Mouse (Mus musculus) intestine, embryonic 16.5 days (tissue): ENCODE measurements around the gene Synm. TPM values are rescaled to one million over a fixed set of nuclear protein-coding genes. Genes with fewer than 3 reads are reported as not detected.

Source experiments
- ATAC-seq: fragments of 200-750 bp; cut with Nextera tagmentation; 2 replicates; pipeline ENCODE4 v1.8.0; 2017; ENCODE audit warnings: moderate TSS enrichment, moderate library complexity
- H3K27ac ChIP-seq: fragments of 300-500 bp; sonication (generic); 2 replicates; pipeline ENCODE4 v1.5.1; 2014; ENCODE audit warnings: mild to moderate bottlenecking, low read length
- H3K27me3 ChIP-seq: fragments of 300-500 bp; sonication (generic); replicated peaks from 2 replicates; pipeline ENCODE4 v1.6.1; 2014; ENCODE audit warnings: low read length, control low read depth, mixed read lengths; ENCODE audit not compliant: control insufficient read depth, insufficient read depth
- H3K36me3 ChIP-seq: fragments of 300-500 bp; sonication (generic); 2 replicates; pipeline ENCODE4 v1.6.1; 2014; ENCODE audit warnings: low read length, control low read depth; ENCODE audit not compliant: control insufficient read depth, insufficient read depth
- H3K4me1 ChIP-seq: fragments of 300-500 bp; sonication (generic); 2 replicates; pipeline ENCODE4 v1.6.1; 2014; ENCODE audit warnings: low read length, control low read depth, mixed read lengths; ENCODE audit not compliant: control insufficient read depth, insufficient read depth
- H3K4me2 ChIP-seq: fragments of 300-500 bp; sonication (generic); 2 replicates; pipeline ENCODE4 v1.6.1; 2014; ENCODE audit warnings: low read depth, low read length, control low read depth
- H3K4me3 ChIP-seq: fragments of 300-500 bp; sonication (generic); 2 replicates; pipeline ENCODE4 v1.5.1; 2014; ENCODE audit warnings: mild to moderate bottlenecking, low read length
- H3K9ac ChIP-seq: fragments of 300-500 bp; sonication (generic); 2 replicates; pipeline ENCODE4 v1.6.1; 2014; ENCODE audit warnings: low read depth, low read length
- H3K9me3 ChIP-seq: fragments of 300-500 bp; sonication (generic); 2 replicates; pipeline ENCODE4 v1.6.1; 2016; ENCODE audit warnings: low read length, control low read depth; ENCODE audit not compliant: control insufficient read depth
- WGBS: fragments of 180-500 bp; shearing (Covaris S2); extraction: QIAGEN DNeasy Blood & Tissue Kit; methylation state at CpG from one replicate; pipeline ENCODE4 v1.1.7; 2014; 5-methylcytosine and 5-hydroxymethylcytosine counted together
- polyA plus RNA-seq: library from polyadenylated mRNA; unstranded; fragments of >200 nt; fragmentation: Nextera tagmentation; extraction: Ambion mirVana; gene quantifications from 2 replicates; pipeline ENCODE4 v1.2.1, GENCODE M21; 2015

The Synm gene
- 4.5 and 6.0 TPM in 2 replicates for polyA plus RNA-seq

DNA sequence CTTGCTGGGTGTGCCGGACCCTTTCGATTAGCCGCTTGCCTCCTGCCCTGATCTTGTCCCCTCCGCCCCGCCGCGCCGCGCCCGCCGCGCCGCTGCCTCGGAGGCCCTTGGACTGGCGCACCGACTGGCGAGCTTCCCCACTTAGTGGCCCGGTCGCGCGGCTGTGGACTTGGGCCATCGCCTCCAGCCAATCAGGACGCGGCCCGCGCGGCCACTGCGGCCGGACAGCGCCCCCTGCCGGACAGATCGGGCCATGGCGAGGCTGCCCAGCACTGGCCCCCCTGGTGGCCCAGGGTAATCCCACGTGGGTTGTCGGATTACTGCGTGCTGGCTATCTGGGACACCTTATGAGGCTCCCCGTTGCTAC lies at the start of gene Synm:
Gene Synm (minus strand): TSS at position 114 of the 367 bp plus-strand sequence.
- no peaks in the 10 kb centered on the region for H3K36me3 ChIP-seq
- H3K4me2 ChIP-seq, result peak within 1 kb of the TSS; percentile 100
- peak within 1 kb of the TSS; percentile 57 for H3K27ac ChIP-seq
- H3K27me3 ChIP-seq, result peaks cover 11% of the 10 kb centered on the region
- H3K9ac ChIP-seq, result peak within 1 kb of the TSS; percentile 67
- H3K4me3 ChIP-seq, result peak within 1 kb of the TSS; percentile 64
- under 1% methylated on average over 37 of the region's 37 CpGs for WGBS
- H3K9me3 ChIP-seq, result no peaks in the 10 kb centered on the region
- H3K4me1 ChIP-seq, result peaks cover 10% of the 10 kb centered on the region
- peak; percentile 93 for ATAC-seq

DNA sequence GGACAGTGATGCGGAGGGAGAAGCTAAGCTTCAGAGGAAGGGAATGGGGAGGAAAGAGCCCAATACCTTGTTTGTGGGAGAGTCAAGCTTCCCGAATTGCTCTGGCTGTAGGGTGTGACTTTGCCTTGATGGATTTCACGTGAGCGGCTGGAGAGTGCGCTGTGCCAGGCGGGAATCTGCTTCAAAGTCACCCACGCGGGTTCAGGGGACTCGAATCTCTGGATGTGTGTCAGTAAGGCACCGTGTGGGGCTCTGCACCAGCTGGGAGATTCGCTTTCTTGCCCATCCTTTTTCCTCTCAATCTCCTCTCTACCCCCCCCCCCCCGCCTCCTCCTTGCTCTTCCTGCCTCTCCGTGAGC lies 44.3 kb upstream of the Synm start:
- WGBS, result 11% methylated on average over 13 of the region's 13 CpGs
- H3K9ac ChIP-seq, result peak overlapping the region; percentile 62
- ATAC-seq, result no peak

GRCm38 (mm10) chr7:67803015-67803856 lies 43.7 kb upstream of the Synm start:
- Histone ChIP-seq H3K27me3 (no peaks in the 10 kb centered on the region), H3K27ac (no peak overlapping the region), H3K4me2 (peak overlapping the region; percentile 70), H3K9me3 (no peaks in the 10 kb centered on the region), H3K36me3 (no peaks in the 10 kb centered on the region), H3K4me3 (peak overlapping the region; percentile 43), H3K9ac (peak overlapping the region; percentile 62), H3K4me1 (peaks cover 4% of the 10 kb centered on the region; the same call in 1 of the 2 replicates)
- ATAC-seq, result peak; percentile 88
- 14% methylated on average over 28 of the region's 28 CpGs for WGBS

More for the DNA sequence above, 44.3 kb upstream of the Synm start:
- no peak overlapping the region for H3K27ac ChIP-seq
- H3K27me3 ChIP-seq, result no peaks in the 10 kb centered on the region
- H3K4me2 ChIP-seq, result peak overlapping the region; percentile 70
- peak overlapping the region; percentile 43 for H3K4me3 ChIP-seq
- H3K4me1 ChIP-seq, result peaks cover 4% of the 10 kb centered on the region; the same call in 1 of the 2 replicates
- H3K36me3 ChIP-seq, result no peaks in the 10 kb centered on the region
- no peaks in the 10 kb centered on the region for H3K9me3 ChIP-seq

DNA sequence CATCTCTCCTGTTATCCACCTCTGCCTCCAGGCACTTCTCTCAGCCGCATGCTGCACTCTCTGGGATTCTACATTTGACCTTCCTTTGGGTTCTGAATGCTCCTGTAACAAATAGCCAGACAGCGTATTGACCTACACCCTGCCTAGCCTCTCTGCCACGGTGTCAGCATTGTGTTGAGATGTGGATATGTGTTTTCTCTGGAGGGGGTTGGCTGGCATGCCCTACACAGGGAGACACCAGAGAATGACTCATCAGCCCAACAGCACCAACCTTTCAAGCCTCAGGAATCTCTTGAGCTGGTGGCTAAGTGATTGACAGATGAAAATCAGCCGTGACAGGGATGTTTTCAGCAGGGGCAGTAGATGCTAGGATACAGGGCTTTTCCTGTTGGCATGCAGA lies 41.5 kb upstream of the Synm start:
- no peak overlapping the region for H3K9ac ChIP-seq
- no peak for ATAC-seq
- no peak overlapping the region for H3K27ac ChIP-seq
- H3K4me2 ChIP-seq, result no peak overlapping the region
- no peaks in the 10 kb centered on the region for H3K9me3 ChIP-seq
- no peak overlapping the region for H3K4me3 ChIP-seq
- no peaks in the 10 kb centered on the region for H3K36me3 ChIP-seq
- no peaks in the 10 kb centered on the region for H3K27me3 ChIP-seq
- peaks cover 4% of the 10 kb centered on the region; the same call in 1 of the 2 replicates for H3K4me1 ChIP-seq
- 75% methylated on average over 4 of the region's 4 CpGs for WGBS

DNA sequence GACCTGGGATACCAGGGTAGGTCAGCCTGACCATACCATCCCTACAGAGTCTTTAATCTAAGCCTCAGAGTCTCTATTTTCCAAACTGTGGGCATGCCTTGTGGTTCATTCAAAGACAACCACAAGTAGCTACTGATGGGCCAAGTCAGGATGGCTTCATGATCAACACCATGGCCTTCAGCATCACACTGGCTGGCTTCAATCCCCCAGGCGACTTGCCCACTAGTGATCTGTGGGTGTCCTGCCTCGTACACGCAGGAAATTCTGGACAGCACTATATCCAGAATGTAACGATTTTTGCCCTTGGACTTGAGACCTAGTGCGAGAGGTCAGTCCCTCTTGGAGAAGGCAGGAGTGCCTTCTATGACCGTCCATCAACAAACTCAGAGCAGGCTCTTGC lies 41.0 kb upstream of the Synm start:
- H3K9ac ChIP-seq, result no peak overlapping the region
- no peak overlapping the region for H3K4me2 ChIP-seq
- no peak overlapping the region for H3K27ac ChIP-seq
- no peaks in the 10 kb centered on the region for H3K27me3 ChIP-seq
- H3K4me1 ChIP-seq, result peaks cover 4% of the 10 kb centered on the region; the same call in 1 of the 2 replicates
- H3K9me3 ChIP-seq, result no peaks in the 10 kb centered on the region
- no peak for ATAC-seq
- WGBS, result 85% methylated on average over 6 of the region's 6 CpGs
- no peak overlapping the region for H3K4me3 ChIP-seq
- H3K36me3 ChIP-seq, result no peaks in the 10 kb centered on the region

- H3K4me3 ChIP-seq, result no peak overlapping the region
- H3K27ac ChIP-seq, result no peak overlapping the region
- no peaks in the 10 kb centered on the region; the same call in 1 of the 2 replicates for H3K9me3 ChIP-seq
- no peak for ATAC-seq
- H3K4me1 ChIP-seq, result peaks cover 4% of the 10 kb centered on the region; the same call in 1 of the 2 replicates
- H3K36me3 ChIP-seq, result no peaks in the 10 kb centered on the region
- no peak overlapping the region for H3K9ac ChIP-seq
- 88% methylated on average over 4 of the region's 4 CpGs for WGBS
- no peaks in the 10 kb centered on the region for H3K27me3 ChIP-seq
- no peak overlapping the region for H3K4me2 ChIP-seq
These were observed 38.9 kb upstream of the Synm start for GRCm38 (mm10) chr7:67798476-67798875.

- H3K27ac ChIP-seq, result no peak overlapping the region
- H3K9me3 ChIP-seq, result no peaks in the 10 kb centered on the region; the same call in 1 of the 2 replicates
- 28% methylated on average over 8 of the region's 8 CpGs for WGBS
- H3K36me3 ChIP-seq, result no peaks in the 10 kb centered on the region
- ATAC-seq, result no peak
- H3K9ac ChIP-seq, result no peak overlapping the region
- no peaks in the 10 kb centered on the region for H3K27me3 ChIP-seq
- H3K4me3 ChIP-seq, result no peak overlapping the region
- H3K4me2 ChIP-seq, result no peak overlapping the region; the same call in 1 of the 2 replicates
- no peaks in the 10 kb centered on the region for H3K4me1 ChIP-seq
These were observed 37.5 kb upstream of the Synm start for GRCm38 (mm10) chr7:67797065-67797464.

DNA sequence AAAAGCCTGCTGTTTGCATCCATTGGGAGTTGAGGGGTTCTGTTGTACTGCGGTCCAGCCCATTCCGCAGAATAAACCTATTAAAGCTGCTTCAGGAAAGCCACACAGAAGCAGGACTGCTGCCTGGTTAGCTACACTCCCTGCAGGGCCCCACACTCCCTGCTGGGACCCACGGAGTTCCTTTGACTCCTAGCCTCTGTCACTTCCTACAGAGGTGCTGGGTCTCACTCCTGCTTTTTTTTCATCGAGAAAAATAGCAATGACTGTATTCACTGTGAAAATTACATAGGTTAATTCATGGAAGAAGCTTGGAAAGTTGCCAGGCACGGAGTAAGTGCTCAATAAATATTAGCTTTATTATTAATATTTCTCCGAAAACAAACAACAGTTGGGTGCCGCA lies 33.9 kb upstream of the Synm start:
- 56% methylated on average over 7 of the region's 7 CpGs for WGBS
- ATAC-seq, result no peak; the same call in 1 of the 2 replicates
- H3K9me3 ChIP-seq, result no peaks in the 10 kb centered on the region; the same call in 1 of the 2 replicates
- H3K4me3 ChIP-seq, result no peak overlapping the region
- no peak overlapping the region for H3K9ac ChIP-seq
- no peaks in the 10 kb centered on the region for H3K36me3 ChIP-seq
- H3K27me3 ChIP-seq, result no peaks in the 10 kb centered on the region
- H3K4me2 ChIP-seq, result no peak overlapping the region
- H3K4me1 ChIP-seq, result no peaks in the 10 kb centered on the region
- H3K27ac ChIP-seq, result no peak overlapping the region

- H3K27me3 ChIP-seq, result no peaks in the 10 kb centered on the region
- H3K9ac ChIP-seq, result no peak overlapping the region
- no peak overlapping the region for H3K27ac ChIP-seq
- no peaks in the 10 kb centered on the region; the same call in 1 of the 2 replicates for H3K9me3 ChIP-seq
- no peaks in the 10 kb centered on the region for H3K36me3 ChIP-seq
- no peak overlapping the region for H3K4me3 ChIP-seq
- H3K4me1 ChIP-seq, result no peaks in the 10 kb centered on the region
- 63% methylated on average over 7 of the region's 7 CpGs for WGBS
- H3K4me2 ChIP-seq, result no peak overlapping the region
- ATAC-seq, result no peak
These were observed 31.7 kb upstream of the Synm start for GRCm38 (mm10) chr7:67791256-67791655.
